Mouse (Mus musculus) liver, postnatal 0 days (tissue): ENCODE measurements around the gene Cmpk2. TPM values are rescaled to one million over a fixed set of nuclear protein-coding genes. Genes with fewer than 3 reads are reported as not detected.
A peak's percentile ranks its signal among the peaks of the same experiment; 100 is the strongest.

Source experiments
- ATAC-seq: fragments of 200-750 bp; cut with Nextera tagmentation; 2 replicates; pipeline ENCODE4 v1.8.0; 2017; ENCODE audit warnings: mild to moderate bottlenecking, moderate library complexity
- DNase-seq: peaks from one replicate; pipeline ENCODE4 v3.0.0-alpha.2; 2016
- H3K27ac ChIP-seq: fragments of 300-500 bp; sonication (generic); 2 replicates; pipeline ENCODE4 v1.5.1; 2014; ENCODE audit warnings: antibody characterized with exemption, moderate library complexity, mild to moderate bottlenecking, low read depth
- H3K27me3 ChIP-seq: fragments of 300-500 bp; sonication (generic); 2 replicates; pipeline ENCODE4 v1.6.1; 2014; ENCODE audit warnings: low read length, control low read depth, mixed read lengths; ENCODE audit not compliant: insufficient read depth
- H3K36me3 ChIP-seq: fragments of 300-500 bp; sonication (generic); replicated peaks from 2 replicates; pipeline ENCODE4 v1.6.1; 2014; ENCODE audit warnings: mild to moderate bottlenecking, control low read depth, low read length, moderate library complexity, mixed read lengths; ENCODE audit not compliant: insufficient read depth
- H3K4me1 ChIP-seq: fragments of 300-500 bp; sonication (generic); 2 replicates; pipeline ENCODE4 v1.6.1; 2014; ENCODE audit warnings: antibody characterized with exemption, mild to moderate bottlenecking, control low read depth; ENCODE audit not compliant: insufficient read depth
- H3K4me2 ChIP-seq: fragments of 300-500 bp; sonication (generic); 2 replicates; pipeline ENCODE4 v1.6.1; 2014; ENCODE audit warnings: low read depth, mild to moderate bottlenecking, low read length, moderate library complexity, mixed read lengths
- H3K4me3 ChIP-seq: fragments of 300-500 bp; sonication (generic); 2 replicates; pipeline ENCODE4 v1.5.1; 2014; ENCODE audit warnings: low read depth, low read length
- H3K9ac ChIP-seq: fragments of 300-500 bp; sonication (generic); replicated peaks from 2 replicates; pipeline ENCODE4 v1.6.1; 2014; ENCODE audit warnings: mild to moderate bottlenecking, moderate library complexity
- H3K9me3 ChIP-seq: fragments of 300-500 bp; sonication (generic); 2 replicates; pipeline ENCODE4 v1.6.1; 2016; ENCODE audit warnings: mild to moderate bottlenecking, control low read depth, low read length, mixed read lengths
- CTCF ChIP-seq: sonication (generic); IDR thresholded peaks from 2 replicates; pipeline ENCODE4 v1.5.1; 2016; ENCODE audit warnings: antibody characterized with exemption, low read depth
- EP300 ChIP-seq: IDR thresholded peaks from 2 replicates; pipeline ENCODE4 v1.6.1; 2016; ENCODE audit warnings: antibody characterized with exemption, low read depth, mild to moderate bottlenecking
- WGBS: fragments of 180-500 bp; shearing (Covaris S2); extraction: QIAGEN DNeasy Blood & Tissue Kit; methylation state at CpG from one replicate; pipeline ENCODE4 v1.1.7; 2014; ENCODE audit not compliant: insufficient replicate concordance; 5-methylcytosine and 5-hydroxymethylcytosine counted together
- polyA plus RNA-seq: library from polyadenylated mRNA; unstranded; fragments of >200 nt; fragmentation: Nextera tagmentation; extraction: Ambion mirVana; gene quantifications from 2 replicates; pipeline ENCODE4 v1.2.1, GENCODE M21; 2015

The Cmpk2 gene
- polyA plus RNA-seq, 1 experiment from 2014 or later: 12.8 TPM

DNA sequence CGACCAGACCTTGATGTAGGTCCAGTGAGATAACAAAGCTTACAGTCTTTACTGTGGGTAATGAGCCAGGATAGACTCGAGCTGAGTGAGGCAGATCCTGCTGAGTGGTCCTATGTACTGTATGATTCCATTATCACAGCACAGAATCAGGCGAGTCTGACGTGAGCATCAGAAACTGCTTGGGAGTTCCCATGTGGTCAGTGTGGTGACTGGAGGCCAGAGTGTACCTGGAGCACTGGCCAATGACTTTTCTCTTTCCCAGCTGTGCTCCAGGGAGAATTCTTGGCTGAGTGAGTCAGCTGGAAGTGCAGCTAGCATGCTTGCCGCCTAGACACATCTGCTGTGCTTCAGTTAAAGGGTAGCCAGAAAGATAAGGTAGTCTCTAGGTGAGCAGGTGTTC, 14.3 kb upstream of the Cmpk2 start:
- peaks cover 32% of the 10 kb centered on the region for H3K36me3 ChIP-seq
- no peaks in the 10 kb centered on the region for H3K9me3 ChIP-seq
- peaks cover 28% of the 10 kb centered on the region for H3K4me1 ChIP-seq
- H3K4me3 ChIP-seq: peak overlapping the region; percentile 57
- ATAC-seq (no peak), DNase-seq (no peak)
- H3K27me3 ChIP-seq: no peaks in the 10 kb centered on the region
- TF ChIP-seq CTCF (no peak), EP300 (no peak)
- WGBS: 49% methylated on average over 5 of the region's 5 CpGs
- H3K9ac ChIP-seq: peak overlapping the region; percentile 73
- H3K27ac ChIP-seq: 0 out of 2 replicates have a peak overlapping the region, but pooled peaks have one; percentile 36
- peak overlapping the region; percentile 72 for H3K4me2 ChIP-seq

- Histone ChIP-seq H3K36me3 (peaks cover 22% of the 10 kb centered on the region), H3K4me2 (peak within 1 kb of the TSS; percentile 72), H3K4me3 (peak within 1 kb of the TSS; percentile 57), H3K27me3 (no peaks in the 10 kb centered on the region), H3K4me1 (peaks cover 34% of the 10 kb centered on the region), H3K27ac (peak within 1 kb of the TSS; percentile 86), H3K9me3 (no peaks in the 10 kb centered on the region), H3K9ac (peak within 1 kb of the TSS; percentile 73)
- ATAC-seq: peak; percentile 94
- TF ChIP-seq EP300 (peak; percentile 68; the same call in 1 of the 2 replicates), CTCF (no peak)
- DNase-seq: peak; percentile 90
- WGBS: 37% methylated on average over 13 of the region's 13 CpGs
These were observed 12.8 kb upstream of the Cmpk2 start, which contains the start of gene Rsad2 for GRCm38 (mm10) chr12:26456028-26456698. Gene Rsad2 (minus strand): TSS chr12:26456452.

- H3K4me2 ChIP-seq: peak overlapping the region; percentile 46; the same call in 1 of the 2 replicates
- 5% methylated on average over 2 of the region's 2 CpGs for WGBS
- peaks cover 17% of the 10 kb centered on the region for H3K4me1 ChIP-seq
- H3K4me3 ChIP-seq: no peak overlapping the region
- H3K27ac ChIP-seq: peak overlapping the region; percentile 59
- ATAC-seq: peak; percentile 70
- TF ChIP-seq EP300 (peak; percentile 66), CTCF (no peak)
- H3K9me3 ChIP-seq: no peaks in the 10 kb centered on the region
- peak; percentile 31 for DNase-seq
- H3K27me3 ChIP-seq: no peaks in the 10 kb centered on the region
- H3K36me3 ChIP-seq: no peaks in the 10 kb centered on the region
- H3K9ac ChIP-seq: no peak overlapping the region
These were observed 8.9 kb upstream of the Cmpk2 start for GRCm38 (mm10) chr12:26460091-26460490.

DNA sequence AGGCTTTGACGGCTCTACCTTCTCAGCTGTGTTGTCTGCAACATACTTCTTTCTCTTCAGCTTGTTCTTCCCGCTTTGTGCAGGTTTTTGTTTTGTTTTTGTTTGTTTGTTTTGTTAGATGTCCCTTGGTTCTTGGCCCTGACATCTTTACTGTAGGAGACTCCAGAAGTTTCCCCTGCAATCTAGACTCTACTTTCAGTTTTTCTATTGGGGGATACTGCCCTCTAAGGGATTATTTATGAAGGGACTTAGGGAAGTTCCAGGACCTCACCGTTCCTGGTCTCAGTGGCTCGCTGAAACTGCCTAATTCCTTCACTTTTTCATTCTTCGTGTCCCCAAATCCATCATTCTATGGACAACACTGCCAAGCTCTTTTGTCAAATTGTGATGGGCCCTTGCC, 3.4 kb upstream of the Cmpk2 start:
- H3K36me3 ChIP-seq: no peaks in the 10 kb centered on the region
- no peak overlapping the region for H3K4me3 ChIP-seq
- WGBS: 72% methylated on average over 5 of the region's 5 CpGs
- ATAC-seq (no peak), DNase-seq (no peak)
- no peaks in the 10 kb centered on the region for H3K9me3 ChIP-seq
- no peak overlapping the region for H3K27ac ChIP-seq
- H3K4me2 ChIP-seq: no peak overlapping the region
- H3K9ac ChIP-seq: no peak overlapping the region
- TF ChIP-seq EP300: no peak
- peak; percentile 30 for TF ChIP-seq CTCF
- H3K27me3 ChIP-seq: no peaks in the 10 kb centered on the region
- peaks cover 10% of the 10 kb centered on the region for H3K4me1 ChIP-seq

- ATAC-seq (no peak), DNase-seq (no peak)
- no peaks in the 10 kb centered on the region for H3K9me3 ChIP-seq
- WGBS: 22% methylated on average over 6 of the region's 6 CpGs
- TF ChIP-seq EP300 (no peak), CTCF (peak; percentile 33; the same call in 1 of the 2 replicates)
- peak overlapping the region; percentile 96 for H3K4me3 ChIP-seq
- H3K36me3 ChIP-seq: peaks cover 34% of the 10 kb centered on the region
- peak overlapping the region; percentile 95 for H3K27ac ChIP-seq
- H3K4me1 ChIP-seq: peaks cover 35% of the 10 kb centered on the region
- peak overlapping the region; percentile 97 for H3K4me2 ChIP-seq
- H3K27me3 ChIP-seq: no peaks in the 10 kb centered on the region
- H3K9ac ChIP-seq: peak overlapping the region; percentile 93
These were observed 1.0 kb downstream of the Cmpk2 start for GRCm38 (mm10) chr12:26470042-26470409.

- WGBS: 64% methylated on average over 3 of the region's 3 CpGs
- no peak overlapping the region; the same call in 1 of the 2 replicates for H3K27ac ChIP-seq
- DNase-seq (no peak), ATAC-seq (no peak)
- peaks cover 44% of the 10 kb centered on the region for H3K36me3 ChIP-seq
- H3K4me2 ChIP-seq: peak overlapping the region; percentile 97
- H3K27me3 ChIP-seq: no peaks in the 10 kb centered on the region
- H3K9me3 ChIP-seq: no peaks in the 10 kb centered on the region
- peak overlapping the region; percentile 96 for H3K4me3 ChIP-seq
- no peak for TF ChIP-seq EP300
- TF ChIP-seq CTCF: no peak
- peak overlapping the region; percentile 93 for H3K9ac ChIP-seq
- H3K4me1 ChIP-seq: peaks cover 35% of the 10 kb centered on the region
These were observed 2.4 kb downstream of the Cmpk2 start for GRCm38 (mm10) chr12:26471376-26471775.
